Mouse (Mus musculus): ENCODE measurements around the gene Fhod1.
A peak's percentile ranks its signal among the peaks of the same experiment; 100 is the strongest.
"Not testable (repeated sequence)": the region's sequence is repeated elsewhere in the genome, so short reads cannot be mapped to it uniquely, and the experiment has no call there.

Gene Fhod1

GRCm38 (mm10) chr8:105292471-105292870 lies 55.3 kb downstream of the Fhod1 start:
- no peak for DNase-seq

DNA sequence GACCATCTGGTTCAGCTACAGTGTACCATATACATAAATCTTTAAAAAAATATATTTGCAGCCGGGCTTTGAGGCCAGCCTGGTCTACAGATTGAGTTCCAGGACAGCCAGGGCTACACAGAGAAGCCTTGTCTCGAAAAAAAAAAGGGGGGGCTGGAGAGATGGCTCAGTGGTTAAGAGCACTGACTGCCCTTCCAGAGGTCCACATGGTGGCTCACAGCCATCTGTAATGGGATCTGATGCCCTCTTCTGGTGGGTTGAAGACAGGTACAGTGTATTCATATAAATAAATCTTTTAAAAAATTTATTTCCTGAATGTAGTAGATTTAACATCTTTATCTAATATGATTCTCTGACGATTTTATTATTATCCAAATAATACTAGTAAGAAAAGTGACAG lies 56.0 kb downstream of the Fhod1 start:
- not testable (repeated sequence) for DNase-seq

- not testable (repeated sequence) for DNase-seq
Measured at GRCm38 (mm10) chr8:105291364-105291763, 56.4 kb downstream of the Fhod1 start.

GRCm38 (mm10) chr8:105290554-105291314 lies 57.0 kb downstream of the Fhod1 start:
- DNase-seq: peak; percentile 89

DNA sequence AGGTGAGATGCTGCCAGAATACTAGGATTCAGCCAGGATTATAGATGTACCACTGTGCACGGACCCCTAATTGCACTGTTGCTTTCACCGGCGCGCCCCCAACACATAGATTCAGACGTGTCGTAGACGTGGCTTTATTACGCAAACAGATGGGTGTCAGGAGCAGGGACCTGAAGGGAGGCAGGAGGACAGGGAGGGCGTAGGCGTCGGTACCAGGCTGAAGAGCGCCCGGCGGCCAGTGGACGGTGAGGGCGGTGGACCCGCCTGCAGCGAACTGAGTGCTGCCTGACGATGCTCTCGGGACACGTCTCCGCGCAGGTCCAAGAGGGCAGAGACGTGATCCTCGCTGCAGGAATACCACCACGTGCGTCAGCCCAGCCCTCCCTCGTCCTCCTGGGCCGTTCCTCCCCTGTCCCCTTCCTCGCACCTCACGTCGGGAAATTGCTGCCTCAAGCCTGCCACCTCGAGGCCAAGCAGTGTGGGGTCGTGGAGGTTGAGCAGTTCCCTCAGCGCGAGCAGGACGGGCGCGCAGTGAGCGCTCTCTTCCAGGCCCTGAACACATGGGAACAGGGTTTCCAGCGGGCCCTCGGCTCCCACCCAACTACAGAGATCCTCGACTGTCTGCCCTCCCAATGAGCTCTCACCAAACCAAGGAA lies 57.8 kb downstream of the Fhod1 start, which contains the start of gene 4931428F04Rik:
Gene 4931428F04Rik, minus strand, starts transcription at position 60 of the 656 bp plus-strand sequence.
- peak; percentile 66 for DNase-seq

DNA sequence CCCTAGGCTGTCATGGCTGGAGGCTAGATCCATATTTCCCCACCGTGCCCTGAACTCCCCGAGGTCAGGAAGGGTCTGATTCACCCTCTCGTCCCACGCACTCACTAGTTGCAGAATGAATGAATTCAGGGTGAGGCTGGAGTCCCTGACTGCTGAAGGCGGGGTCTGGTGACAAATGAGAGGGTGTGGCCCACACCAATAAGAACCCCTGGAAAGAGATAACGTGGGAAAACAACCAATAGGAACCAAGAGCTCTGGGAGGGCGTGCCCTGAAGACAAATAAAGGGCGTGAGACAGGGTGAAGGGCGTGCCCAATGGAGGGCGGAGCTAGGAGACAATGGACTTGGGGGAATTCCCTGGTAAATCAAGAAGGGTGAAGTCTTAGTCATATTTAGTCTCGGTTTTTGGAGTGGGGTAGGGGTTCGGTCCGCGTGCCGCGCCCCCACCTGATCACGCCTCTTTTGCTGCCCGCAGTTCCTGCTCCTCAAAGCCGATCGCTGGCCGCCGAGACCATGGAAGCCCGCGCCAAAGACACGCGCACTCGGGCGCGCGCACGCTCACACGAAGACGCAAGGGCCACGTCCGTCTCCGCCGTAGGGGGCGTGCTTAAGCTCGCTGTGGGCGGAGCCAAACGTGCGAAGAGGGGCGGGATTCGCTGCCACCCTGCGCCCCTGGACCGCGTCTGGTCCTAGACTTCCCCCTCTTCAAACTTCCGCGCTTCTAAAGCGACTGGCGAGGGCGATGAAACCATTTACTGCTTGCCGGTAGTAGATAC lies 58.6 kb downstream of the Fhod1 start:
- DNase-seq: peak; percentile 98

DNA sequence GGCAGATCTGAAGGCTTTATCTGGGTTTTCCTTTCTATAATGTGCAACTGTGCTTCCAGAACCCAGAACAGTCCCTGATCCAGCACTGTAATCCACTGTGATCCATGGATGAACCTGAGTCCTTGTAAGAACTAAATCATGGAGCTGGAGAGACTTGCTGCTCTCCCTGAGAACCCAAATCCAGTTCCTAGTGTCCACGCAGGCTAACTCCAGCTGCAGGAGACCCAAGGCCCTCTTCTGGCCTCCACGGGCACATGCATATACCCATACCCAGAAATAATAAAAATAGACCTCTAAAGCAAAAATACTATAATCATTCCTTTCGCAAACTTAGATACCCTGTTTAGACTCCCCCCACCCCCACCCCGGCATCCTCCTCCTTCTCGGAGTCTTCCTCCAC lies 59.5 kb downstream of the Fhod1 start:
- DNase-seq: no peak

DNA sequence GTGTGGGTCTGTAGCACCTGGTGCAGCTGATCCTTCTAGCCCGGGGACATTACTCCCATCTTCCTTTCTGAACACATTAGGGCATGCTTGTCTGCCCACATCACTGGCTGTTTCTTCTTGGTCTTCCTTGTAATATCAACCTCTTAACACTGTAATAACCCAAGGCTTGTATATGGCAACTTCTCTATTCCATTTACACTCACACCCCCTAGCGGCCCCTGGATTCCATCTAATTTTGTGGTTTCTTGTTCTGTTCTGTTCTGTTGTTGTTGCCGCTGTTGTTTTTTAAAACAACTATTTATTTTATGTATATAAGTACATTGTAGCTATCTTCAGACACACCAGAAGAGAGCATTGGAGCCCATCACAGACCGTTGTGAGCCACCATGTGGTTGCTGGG lies 60.8 kb downstream of the Fhod1 start:
- DNase-seq: no peak

GRCm38 (mm10) chr8:105285514-105285913 lies 62.2 kb downstream of the Fhod1 start:
- no peak for DNase-seq

DNA sequence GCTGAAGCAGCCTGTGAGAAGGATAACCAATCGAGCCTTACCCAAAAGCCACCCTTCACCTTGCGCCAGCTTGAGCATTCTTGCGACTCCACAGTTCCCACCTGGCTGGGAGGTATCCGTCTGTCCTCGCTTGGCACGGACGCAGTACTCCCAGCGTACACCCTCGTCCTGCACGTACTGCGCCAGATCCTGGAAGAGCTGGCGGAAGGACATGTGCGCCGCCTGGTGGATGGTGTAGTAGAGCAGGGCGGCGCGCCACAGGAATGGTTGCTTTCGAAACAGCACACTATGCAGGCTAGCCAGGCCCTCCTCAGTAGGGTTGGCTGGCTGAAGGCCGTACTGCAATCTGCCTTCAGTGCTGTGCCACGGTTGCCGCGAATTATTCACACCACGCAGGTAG lies 64.7 kb downstream of the Fhod1 start:
- DNase-seq: no peak

GRCm38 (mm10) chr8:105282239-105282638 lies 65.5 kb downstream of the Fhod1 start:
- no peak for DNase-seq

DNA sequence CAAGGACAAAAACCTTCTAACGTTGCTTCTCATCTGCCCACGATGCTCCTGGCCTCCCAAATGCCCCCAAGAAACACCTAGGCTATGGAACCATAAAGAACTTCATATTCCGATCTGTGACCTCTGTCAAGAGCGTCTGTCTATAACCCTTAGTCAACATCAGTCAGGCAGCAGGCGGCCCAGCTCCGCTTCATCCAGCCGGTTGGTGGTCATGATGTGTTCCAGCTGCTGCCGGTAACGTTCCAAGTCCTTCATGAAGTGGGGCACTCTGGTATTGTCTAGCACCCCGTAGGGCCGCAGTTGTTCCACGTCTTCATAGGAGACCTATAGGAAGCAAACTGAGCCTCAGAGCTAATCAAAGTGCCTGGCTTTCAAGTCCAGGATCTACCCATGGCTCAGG lies 65.9 kb downstream of the Fhod1 start:
- DNase-seq: no peak

GRCm38 (mm10) chr8:105280567-105280966 lies 67.2 kb downstream of the Fhod1 start:
- DNase-seq: no peak
